Mouse (Mus musculus) c-Kit-negative CD71-positive TER-119-positive erythroid progenitor cells, embryonic 14.5 days (primary cell): ENCODE measurements around the gene Traf3ip3.

Experiments used
- DNase-seq: peaks from one replicate; pipeline ENCODE4 v3.0.0-alpha.2; 2013; ENCODE audit warnings: low read depth, low spot score

Traf3ip3 gene

DNA sequence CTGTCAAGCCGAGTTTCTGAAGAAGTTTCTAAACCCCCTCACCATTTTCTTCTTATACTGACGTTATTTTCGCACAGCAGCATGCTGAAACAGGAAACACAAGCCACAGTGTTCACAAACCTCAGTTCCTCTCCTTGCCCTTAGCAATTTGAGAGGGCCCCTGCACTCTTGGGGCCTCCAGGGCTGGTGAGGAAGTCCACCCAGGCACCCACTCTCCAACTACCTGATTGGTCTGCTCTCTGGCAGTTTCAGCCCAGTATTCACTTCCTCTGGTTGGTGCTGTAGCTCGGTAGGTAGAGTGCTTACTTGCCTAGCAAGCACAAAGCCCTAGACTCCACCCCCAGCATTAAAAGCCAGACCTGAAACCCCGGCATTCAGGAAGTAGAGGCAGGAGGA lies at the start of gene Traf3ip3:
Gene Traf3ip3 (minus strand): TSS at position 321 of the 396 bp plus-strand sequence.
- DNase-seq, result no peak

DNA sequence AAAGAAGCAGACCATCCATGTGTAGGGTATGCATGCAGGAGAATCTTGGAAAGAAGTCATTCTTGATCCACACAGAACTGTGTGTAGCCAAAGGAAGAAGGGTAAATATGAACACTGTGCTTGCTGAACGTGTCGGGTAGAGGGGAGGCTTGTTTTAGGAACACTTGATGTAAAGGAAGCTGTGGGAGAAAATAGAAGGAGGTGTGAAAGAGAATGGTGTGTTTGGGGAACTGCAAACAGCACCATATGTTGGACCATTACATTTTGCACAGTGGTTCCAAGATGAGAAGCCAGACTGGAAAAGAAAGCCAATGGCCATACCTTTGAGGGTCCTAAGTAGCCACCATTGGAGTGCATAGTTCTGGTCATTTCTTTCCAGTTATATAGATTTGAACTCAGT lies 48.5 kb upstream of the Traf3ip3 start:
- no peak for DNase-seq

DNA sequence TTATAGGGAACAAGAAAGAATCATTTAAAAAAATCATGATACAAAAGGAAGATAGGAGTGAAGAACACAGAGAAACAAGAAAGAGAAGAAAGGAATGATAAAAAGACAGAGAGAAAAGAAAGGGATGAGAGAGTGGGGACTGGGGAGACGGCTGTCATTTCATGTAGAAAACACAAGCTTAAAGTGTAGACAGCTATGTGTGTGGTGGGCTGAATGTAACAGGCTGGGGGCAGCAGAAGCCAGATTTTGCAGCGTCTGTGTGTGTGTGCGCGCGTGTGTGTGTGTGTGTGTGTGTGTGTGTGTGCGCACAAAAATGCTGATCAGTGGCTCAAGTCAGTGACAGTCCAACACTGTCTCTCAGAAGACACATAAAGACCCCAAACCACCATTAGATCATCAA lies 42.7 kb upstream of the Traf3ip3 start:
- DNase-seq, result no peak

DNA sequence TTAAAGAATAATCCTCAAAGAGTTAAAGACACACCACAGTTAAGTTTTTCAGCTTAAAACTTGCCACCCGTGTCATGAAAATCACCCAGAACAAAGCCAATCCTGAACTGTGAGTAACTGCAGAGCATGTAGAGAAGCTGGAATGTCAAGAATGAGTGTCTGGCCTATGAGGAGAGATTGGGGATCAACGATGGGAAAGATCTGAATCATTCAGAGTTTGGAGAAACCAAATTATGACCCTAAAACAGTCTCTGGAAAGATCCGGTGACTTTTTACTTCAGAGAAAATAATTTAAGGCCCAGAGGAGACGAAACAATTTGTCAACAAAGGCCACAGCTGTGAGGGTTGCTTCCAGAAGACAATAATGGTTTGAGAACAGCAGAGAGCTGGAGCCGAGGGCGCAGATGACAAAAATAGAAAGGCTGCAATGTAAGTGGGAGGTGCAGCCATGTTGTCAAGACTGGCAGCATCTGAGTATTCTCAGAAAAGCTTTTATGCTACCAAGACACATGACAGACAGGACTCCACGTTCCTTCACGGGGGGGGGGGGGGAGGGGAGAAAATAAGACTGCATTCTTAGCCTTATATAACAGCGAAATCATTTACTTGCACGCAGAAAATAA lies 42.2 kb upstream of the Traf3ip3 start:
- no peak for DNase-seq

DNA sequence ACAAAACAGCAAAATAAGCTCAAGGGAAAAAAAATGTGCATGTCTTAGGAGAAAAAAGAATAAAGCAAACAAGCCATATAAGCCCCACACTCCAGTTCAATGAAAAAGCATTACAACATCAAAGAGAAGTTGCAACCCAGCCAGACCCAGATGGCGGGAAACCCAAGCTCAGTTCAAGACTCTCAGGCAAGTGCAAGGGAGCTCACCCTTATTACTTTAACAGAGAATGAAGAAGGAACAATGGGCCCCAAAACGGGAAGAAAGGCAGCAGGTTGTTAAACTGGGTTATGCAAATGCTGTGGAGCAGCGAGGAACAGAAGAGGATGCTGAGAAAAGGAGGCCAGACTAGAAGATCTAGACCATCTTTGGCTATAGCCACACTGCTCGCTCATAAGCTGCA lies 41.4 kb upstream of the Traf3ip3 start:
- no peak for DNase-seq

DNA sequence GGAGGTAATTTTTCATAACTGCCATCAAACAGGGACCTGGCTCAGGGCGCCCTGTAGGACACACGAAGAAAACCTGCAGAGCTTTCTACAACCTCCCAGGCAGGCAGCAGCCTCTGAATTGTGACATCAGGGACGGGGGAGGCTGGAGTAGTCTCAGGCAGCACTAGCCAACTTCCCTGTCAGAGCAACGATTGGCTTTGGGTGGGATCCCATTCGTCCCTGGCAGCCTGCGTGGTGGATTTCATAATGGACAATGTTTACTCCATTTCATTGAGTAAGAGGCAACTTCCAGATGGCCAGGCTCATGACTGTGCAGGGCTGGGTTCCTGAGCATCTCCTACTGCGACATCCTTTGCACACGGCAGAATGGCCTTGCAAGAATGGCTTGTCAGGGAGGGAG lies 40.7 kb upstream of the Traf3ip3 start:
- no peak for DNase-seq

DNA sequence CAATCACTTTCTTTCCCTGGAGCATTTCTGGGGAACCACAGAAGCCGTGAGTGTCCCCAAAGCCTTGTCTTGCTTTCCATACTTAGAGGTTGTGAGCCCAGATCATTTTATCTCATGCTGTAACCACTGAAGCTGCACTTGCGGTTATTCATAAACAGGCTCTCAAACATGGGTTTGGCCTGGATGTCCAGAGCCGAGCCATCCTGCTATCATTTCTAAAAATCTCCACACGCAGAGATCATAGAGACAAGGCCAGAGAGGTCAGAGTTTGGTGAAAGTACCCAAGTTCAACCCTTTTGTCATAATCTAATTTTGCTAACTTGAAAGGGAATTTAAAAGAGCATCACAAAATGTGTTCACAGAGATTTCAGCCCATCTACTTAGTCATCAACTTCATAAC lies 39.9 kb upstream of the Traf3ip3 start:
- no peak for DNase-seq

DNA sequence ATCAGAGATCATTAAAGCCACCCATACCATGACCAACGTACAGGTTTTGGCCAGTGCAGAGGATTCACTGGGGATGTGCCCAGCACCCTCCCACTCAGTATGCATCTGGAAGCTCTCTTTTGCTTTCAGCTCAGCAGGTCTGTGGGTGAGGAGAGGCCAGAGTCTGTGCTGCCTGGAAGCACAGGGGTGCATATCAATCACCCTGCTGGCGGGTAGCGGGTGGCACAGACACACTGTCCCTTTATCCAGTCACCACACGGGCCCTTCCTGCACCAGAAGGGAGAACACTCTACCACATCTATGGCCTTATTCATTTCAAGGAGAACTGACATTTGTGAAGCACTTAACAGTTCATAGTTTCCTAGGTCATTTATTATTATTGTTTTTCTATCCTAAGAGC lies 36.9 kb upstream of the Traf3ip3 start:
- no peak for DNase-seq

DNA sequence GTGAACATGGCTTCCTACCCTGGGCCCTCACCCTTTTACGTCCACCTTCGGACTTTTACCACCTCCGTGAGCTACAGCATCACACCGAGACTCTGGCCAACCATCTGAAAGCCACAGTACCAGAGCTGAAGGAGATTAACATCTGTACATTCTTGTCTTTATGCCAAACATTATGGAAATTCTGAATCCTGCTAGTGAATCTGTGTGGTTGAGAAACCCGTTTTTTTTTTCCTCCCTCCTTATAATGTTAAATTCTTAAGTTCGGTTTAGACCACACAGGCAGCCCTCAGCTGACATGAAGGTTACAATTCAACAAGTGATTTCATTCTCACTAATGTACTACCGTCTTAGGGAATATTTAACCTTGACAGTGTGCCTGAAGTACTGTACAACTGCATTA lies 33.4 kb upstream of the Traf3ip3 start:
- no peak for DNase-seq

DNA sequence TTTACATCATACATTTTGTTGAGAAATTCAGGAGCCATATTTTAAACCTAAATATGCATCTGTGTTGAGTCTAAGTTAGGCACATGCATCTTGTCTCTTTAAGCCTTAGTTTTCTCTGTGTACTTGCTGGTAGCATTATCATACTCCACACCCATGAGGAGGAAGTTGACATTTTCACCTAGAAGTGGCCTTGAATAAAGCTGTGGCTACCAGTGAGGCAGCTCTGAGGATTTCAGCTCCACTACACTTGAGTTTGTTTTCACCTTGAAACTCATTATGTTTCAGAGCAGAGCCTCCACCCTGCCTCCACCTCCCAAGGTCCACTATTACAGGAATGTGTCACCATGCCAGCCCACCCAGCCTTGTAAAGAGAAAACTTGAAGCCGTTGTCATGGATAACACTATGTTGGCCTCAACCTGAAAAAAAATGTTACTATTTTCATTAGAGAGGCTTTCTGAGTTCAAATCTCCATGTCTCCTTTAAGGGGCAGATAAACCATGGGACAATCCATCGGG lies 32.7 kb upstream of the Traf3ip3 start:
- no peak for DNase-seq

DNA sequence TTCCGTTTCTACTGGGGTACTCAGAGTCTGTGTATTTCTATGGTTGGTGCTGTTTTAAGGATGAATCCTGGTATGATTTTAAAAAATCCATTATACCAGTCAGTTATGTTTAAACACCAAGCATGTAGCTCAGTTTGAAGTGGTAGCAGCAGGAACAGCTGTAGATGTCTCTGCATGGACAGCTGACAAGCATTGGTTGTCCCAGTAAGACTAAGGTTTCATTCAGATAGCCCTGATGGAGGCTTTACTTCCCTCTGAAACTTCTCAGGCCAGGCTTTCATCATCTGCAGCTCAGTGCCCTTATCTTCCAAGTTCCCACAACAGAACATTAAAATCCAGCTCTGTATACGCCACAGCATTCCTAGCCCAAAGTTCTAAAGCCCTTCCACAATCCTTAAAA lies 31.2 kb upstream of the Traf3ip3 start:
- no peak for DNase-seq

DNA sequence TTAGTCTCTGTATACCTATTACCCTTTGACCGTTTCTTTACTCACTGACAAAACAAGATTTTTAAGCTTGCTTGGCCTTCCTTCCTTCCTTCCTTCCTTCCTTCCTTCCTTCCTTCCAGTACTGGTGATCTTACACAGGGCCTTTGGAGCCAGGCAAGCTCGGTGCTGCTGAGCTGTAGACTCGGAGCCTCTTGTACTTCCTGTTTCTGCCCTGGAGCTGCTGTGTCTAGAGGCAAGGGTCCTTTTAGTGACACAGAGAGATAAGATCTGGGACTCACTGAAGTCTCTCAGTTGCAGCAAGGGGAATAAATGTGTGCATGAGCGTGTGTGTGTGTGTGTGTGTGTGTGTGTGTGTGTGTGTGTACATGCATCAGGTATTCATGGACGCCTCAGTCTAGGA lies 29.4 kb upstream of the Traf3ip3 start:
- DNase-seq, result no peak

DNA sequence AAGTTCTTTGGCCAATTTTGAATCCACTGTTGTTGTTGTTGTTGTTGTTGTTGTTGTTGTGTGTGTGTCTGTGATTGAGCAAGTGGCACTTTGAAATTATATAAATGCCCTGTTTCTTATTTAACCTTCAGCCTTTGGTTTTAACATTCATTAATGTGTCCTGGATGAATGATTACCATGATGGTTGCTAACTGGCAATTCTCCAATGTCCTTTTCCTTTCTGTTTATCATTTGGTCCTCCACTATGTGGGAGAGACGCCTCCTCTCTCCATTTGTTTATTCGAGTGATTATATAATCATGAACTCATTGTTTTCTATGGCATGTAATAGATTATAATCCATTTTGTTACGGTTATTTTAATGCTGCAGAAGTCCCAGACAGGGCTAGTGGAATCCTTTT lies 29.0 kb upstream of the Traf3ip3 start:
- DNase-seq, result no peak

DNA sequence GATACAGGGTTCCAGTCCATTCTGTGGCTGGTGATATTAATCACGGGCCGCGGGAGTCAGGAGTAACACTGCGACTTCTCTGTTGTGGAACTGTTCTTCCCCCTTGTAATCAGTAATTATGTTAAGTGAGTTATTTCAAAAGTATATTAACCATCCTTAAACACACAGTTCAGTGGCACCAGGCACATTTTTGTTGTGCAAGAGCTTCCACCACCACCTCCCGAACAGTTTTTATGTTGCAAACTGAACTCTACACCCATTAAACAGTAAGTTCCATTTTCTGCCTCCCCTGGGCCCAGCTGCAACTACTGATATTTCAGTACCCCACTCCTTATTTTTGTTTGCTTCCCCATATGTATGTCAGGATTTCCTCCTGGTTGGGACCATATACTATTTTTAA lies 28.1 kb upstream of the Traf3ip3 start:
- DNase-seq, result no peak

DNA sequence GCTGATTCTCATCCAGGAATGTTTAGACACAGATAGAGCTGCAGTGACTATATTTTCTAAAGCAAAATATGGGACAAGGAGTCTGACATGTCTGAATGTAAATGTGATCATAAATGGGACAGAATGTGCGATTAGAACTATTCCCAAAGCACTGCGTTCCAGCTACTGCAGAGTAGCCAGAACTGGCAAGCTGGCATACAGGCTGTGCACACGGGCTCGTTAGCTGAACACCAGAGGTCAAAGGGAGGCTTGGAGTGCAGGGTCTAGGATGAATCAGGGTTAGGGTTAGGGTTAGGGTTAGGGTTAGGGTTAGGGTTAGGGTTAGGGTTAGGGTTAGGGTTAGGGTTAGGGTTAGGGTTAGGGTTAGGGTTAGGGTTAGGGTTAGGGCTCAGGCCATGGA lies 26.0 kb upstream of the Traf3ip3 start:
- DNase-seq, result no peak

DNA sequence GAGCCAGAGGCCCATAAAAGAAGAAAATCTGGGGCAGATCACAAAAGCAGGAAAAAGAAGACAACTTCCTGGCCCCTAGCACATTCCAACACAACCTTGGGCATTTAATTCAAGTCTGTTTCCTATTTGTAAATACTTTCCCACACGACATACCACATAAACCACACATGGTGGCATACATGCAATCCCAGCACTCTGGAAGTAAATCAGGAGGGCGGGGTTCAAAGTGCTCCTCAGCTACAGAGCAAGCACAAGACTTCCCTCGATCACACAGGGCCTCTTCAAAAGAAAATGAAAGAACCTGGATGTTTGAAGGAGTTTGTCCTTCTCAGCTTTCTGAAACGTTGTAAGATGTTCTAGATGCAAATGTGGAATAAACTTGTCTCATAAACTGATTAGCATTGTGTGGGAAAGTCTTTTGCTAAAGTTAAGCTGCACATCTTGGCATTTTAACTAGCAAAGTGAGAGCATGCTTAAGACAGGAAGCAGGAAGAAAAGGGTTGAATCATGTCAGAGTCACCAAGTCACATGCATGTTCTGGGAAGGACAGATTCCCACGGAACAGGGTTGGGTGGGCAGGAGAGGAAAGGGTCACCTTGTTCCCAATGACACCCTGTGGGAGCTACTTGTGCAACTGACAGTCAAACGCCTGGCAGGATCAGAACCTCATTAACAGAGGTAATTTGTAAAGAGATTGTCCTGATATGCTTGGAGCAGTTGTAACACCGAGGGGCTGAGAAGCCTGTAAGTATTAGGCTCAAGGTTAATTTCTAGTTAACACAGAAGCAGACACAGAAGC lies 25.4 kb upstream of the Traf3ip3 start:
- no peak for DNase-seq

DNA sequence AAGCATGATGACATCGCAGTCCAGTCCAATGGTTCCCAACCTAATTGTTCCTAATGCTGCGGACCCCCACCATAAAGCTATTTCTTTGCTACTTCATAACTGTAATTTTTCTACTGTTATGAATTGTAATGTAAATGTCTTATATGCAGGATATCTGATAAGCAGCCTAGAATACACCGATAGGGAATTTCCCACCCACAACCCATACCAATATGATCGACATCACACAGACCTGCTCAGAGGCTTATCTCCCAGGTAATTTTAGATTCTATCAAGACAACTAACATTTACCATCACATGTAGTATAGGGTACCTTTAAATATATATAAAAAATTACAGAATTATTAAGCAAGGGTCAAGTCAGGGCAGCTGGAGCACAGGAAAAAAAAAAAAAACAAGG lies 24.6 kb upstream of the Traf3ip3 start:
- DNase-seq, result no peak

DNA sequence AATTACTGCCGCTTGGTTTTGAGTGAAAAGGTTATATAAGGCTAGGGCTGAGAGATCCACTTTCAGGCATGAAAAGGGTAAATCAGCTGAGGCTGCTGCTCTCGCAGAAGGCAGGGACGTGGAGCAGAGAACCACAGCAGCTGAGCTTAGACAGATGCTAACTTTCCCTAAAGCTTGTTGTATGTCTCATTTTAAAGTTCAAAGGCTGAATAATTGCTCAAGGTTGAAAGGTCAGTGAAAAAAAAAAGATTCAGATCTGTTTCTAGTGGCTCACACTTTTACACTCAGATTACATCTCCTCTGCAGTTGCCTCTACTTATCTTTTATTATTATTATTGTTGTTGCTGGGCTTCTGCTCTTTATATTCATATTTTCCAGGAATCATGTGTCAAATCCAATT lies 24.0 kb upstream of the Traf3ip3 start:
- DNase-seq, result no peak

DNA sequence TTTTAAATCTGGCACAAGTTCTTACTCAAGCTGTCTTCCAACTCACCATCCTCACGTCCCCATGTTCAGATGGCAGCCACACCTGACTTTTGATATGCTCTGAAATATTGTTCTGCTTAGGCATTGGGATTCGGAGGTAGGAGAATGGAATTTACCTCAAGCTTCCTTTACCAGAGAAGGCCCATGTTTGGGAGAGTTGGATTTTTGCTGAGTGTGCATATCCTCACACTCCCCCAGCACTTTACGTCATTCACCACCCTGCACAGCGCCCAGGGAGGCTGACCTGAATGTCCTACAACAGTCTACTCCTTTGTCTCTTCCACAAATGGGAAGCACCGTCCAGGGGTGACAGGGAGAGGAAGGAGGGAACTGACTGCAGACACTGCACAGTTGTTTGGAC lies 18.9 kb upstream of the Traf3ip3 start:
- DNase-seq, result no peak

DNA sequence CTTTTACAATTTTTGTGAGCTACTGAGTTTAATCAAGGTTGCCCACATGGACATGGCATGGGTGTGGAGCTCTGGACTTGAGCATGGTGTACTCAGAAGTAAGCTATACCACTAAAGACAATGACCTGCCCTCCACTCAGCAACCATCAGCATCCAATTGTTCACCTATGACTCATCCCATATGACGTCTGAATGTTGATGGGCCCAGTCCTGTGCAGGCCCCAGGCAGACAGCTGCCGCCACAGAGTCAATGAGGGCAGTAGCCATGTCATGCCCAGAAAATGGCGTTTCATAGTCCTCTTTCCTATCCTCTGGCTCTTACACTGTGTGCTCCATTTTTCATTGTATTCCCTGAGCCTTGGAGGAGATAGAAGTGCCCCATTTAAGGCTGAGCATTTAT lies 14.5 kb upstream of the Traf3ip3 start:
- no peak for DNase-seq

DNA sequence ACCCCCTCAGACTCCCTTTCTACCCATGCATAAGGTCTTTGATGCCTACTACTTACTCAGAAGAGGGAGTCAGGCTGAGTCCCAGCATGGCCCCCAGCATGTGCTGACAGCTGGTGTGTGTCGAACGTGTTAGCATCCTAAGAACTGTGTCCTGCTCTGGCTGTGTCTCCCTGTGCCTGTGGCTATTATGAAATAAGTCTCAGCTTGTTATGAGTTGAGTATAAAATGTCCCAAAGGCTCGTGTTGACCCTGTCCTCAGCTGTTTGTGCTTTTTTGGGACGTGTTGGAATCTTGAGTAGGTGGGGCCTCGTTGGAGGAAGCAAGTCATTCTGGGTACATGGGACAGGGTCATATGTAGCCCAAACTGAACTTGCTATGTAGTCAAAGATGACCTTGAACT lies 12.6 kb upstream of the Traf3ip3 start:
- DNase-seq, result no peak

DNA sequence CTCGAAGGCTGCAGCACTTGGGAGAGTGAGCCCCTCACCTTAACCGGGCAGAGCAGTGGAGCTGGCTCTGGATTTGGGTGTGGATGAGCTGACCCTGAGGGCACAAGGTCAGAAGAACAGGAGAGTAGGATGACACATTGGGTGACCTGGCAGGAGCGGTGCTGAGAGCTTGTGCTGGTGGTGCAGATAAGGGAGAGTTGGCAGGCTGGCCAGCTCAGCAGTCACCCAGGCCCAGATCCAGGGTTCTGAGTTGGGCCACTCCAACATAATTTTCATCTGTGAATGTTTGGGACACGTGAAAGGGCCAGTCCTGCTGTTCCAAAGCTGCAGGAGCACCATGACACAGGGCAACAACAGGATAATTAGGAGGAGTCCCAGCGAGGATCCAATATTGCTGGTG lies 9.9 kb upstream of the Traf3ip3 start:
- DNase-seq, result no peak

DNA sequence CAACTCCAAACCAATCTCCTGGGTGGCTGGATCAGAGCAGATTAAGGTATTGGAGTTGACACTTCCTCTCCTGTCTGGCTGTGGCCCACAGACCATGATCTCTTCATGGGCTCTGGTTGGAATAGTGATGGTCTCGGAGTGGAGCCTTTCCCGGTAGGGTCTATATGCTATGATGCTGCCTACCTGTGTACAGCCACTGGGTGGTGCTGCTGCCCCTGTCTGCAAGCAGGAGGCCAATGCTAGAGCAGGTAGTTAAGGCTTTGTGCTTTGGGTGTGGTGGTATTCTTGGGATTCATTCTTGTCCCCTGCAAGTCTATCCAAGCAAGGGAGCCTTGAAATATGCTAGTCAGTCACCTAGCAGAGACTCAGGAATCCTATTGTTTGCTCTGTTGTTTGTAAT lies 6.7 kb upstream of the Traf3ip3 start:
- no peak for DNase-seq
